Mouse (Mus musculus) kidney, adult 11 months (tissue): ENCODE measurements around the gene Lemd1.
"Not testable (repeated sequence)": the region's sequence is repeated elsewhere in the genome, so short reads cannot be mapped to it uniquely, and the experiment has no call there.

Experiments used
- DNase-seq: peaks from one replicate; pipeline ENCODE4 v3.0.0; 2022

Lemd1 gene

DNA sequence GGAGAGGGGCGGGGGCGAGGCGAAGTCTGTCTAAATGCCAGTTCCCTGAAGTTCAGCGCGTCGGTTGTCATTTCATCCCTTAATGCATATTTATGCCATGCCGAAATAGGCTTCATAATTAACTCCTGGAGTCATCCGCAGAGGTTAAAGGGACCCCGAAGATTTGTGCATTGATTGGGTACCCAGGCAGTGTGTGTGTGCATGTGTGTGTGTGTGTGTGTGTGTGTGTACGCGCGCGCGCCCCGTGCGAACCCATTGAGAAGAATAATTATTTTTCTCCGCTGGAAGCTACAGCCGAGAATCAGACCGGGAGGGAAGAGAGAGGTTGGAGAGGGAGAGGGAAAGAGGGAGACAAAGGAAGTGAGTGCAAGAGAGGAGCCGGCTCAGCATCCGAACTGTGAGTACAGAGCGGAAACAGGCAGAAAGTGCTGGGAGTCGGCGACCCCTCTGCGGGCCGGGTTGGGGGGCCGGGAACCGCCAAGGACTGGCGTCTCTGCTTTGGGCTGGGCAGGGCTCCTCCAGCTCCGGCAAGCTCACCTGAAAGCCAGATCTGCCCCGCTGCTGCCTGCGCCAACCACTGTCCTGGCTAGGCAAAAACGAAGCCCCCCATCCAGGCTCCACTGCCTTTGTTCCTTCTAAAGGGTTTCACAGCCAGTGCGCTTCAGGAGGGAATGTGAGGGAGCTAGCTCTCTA is at the start of gene Lemd1, which contains the start of gene AC124108.1:
Gene Lemd1 (plus strand): TSS at position 339 of the 693 bp plus-strand sequence.
Gene AC124108.1 (plus strand): TSS at position 365 of the 693 bp plus-strand sequence.
- no peak for DNase-seq

DNA sequence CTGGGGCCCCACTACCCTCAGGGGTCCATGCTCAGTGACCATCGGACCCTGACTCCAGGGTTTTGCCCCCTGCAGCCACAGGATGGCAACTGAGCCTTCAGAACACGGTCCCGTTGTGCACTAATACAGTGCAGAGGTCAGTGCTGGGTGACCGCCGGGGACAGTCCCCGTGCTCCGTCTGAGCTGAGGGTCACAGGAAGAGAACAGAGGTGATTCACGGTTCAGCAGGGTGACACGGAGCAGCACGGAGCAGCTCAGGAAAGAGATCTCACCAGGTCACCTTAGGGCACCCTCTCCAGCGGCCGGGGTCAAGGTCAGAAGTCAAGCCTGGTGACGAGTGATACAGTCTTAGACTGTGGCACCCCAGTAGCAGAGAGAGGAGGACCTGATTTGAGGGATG is 49.5 kb upstream of the Lemd1 start:
- no peak for DNase-seq

DNA sequence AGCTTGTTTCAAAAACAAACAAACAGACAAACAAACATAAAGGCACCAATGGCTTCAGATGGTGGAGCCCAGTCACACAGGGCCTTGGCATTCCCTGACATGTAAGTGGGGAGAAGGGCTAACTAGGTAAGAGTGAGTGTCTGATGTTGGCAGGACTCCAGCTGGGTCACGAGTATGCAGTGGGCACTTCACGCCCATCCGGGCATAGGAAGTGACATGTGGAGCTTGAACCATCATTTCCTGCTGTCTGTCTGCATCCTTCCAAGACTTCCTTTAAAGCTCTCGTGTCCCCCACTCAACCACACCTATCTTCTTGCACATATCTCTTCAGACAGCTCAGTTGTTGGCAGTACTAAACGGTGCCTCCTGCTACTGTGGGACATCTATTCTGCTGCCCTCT is 48.2 kb upstream of the Lemd1 start:
- peak; percentile 60 for DNase-seq

DNA sequence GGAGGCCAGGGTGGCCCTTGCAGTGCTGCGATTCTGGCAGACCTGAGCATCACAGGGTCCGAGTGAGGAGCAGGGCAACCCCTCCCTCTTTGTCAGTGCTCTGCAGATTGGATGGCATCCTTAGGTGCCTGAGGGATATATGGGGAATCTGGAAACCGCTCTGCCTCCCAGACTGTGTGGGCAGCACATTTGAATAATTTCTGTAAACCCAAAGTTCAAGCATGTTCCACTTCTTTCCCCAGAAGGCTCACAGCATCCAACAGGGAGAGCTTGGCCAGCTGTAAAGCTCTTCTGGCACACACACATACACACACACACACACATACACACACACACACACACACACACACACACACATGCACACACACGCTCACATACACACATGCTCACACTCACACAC is 47.5 kb upstream of the Lemd1 start:
- DNase-seq: no peak

DNA sequence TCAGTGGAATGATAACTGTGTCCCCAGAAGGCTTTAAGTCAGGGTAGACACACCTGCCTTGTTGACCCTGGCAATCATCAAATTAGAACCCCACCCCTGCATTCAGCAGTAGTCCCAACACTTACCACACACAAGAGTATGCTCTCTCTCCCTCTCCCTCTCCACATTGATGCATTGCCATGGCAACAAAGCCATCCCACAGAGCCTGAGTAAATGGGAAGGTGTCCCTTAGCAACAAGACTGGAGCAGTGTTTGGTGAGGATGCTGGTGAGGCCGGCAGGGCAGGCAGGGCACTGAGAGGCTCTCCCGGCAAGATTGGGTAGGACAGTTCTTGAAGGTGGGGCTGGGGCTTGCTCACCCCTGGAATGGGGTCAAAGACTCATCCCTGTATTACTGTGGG is 47.0 kb upstream of the Lemd1 start:
- DNase-seq: no peak

DNA sequence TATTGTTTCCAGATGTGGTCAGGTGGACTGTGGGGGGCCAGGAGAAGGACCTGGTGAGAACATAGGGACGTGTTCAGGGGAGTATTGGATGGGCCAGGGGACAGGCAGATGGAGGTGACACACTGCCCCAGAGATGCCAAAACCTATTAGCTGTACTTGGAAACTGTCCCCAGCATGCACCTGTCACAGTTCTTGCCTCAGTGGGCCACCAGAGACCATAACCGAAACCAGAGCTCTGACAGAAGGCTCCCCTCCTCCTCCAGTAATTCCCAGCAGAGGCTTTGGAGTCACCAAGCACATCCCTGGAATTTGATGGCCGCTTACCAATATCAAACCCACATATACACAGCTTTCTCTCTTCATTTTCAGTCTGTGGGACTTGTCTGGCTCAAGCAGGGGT is 46.4 kb upstream of the Lemd1 start:
- DNase-seq: no peak

DNA sequence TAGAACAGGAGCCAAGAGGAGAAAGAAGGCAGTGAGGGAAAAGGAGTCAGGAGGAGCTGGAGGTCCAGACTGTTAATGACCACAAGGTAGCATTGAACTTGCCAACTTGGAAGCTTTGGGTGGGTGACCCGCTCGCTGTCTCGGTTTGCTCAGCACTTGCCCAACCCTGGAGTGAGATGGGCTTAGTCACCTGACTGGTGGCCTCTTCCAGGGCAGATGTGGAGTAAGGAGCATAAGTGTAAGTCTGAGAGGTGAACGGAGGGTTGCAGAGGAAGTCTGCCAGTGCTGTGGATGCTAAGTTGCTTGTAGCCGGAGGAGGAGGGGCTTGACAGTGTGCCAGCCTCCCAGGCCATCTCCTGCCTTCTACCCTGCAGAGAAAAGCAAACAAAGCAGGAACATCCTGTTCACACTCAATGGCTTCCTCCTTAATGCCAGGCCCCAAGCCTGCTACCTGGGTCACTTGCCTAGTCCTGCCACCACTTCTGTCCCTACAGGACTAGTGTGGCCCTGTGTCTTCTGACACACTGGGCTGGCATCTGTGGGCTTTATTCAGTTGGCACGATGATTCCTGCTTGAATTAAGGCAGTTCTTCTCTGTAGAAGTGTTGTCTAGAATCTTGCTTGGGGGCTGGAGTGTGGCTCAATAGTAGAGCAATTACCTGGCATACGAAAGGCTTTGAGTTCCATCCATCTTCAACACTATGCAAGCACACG is 45.1 kb upstream of the Lemd1 start:
- DNase-seq: peak; percentile 63

DNA sequence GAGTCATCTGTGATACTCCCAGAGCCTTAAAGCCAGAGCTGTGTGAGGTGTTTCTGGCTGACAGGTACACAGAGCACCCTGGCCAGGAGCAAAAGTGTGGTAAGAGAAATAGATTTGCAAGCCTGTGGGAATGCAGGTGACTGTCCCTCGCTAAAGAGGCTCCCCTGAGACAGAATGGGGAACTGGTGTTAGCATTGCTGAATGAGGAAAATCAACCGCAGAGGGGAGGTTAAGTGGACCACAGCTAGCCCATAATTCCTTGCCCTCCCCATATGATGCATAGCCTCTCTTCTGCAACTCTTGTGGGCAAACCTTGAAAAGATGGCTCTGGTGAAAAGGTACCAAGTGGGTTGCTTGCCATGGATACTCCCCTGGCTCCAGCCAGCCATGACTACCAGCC is 41.8 kb upstream of the Lemd1 start:
- no peak for DNase-seq

DNA sequence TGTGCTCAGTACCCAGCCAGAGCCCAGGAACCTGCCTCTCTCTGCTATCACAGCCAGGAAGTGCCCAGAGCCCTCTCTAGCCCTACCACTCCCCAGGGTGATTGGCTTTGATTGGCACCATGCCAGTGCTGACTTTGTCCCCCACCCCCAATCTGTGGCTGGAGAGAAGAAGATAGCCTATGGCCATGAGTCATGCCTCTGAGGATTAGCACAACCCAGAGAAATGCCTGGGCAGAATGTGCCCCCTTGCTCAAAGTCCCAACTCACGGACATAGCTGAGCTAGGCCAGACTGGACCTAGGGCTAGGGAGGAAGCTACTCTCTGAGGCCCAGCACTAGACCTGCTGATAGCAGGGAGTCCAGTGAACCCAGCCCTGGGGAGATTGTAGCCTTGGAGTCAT is 41.1 kb upstream of the Lemd1 start:
- DNase-seq: peak; percentile 86

DNA sequence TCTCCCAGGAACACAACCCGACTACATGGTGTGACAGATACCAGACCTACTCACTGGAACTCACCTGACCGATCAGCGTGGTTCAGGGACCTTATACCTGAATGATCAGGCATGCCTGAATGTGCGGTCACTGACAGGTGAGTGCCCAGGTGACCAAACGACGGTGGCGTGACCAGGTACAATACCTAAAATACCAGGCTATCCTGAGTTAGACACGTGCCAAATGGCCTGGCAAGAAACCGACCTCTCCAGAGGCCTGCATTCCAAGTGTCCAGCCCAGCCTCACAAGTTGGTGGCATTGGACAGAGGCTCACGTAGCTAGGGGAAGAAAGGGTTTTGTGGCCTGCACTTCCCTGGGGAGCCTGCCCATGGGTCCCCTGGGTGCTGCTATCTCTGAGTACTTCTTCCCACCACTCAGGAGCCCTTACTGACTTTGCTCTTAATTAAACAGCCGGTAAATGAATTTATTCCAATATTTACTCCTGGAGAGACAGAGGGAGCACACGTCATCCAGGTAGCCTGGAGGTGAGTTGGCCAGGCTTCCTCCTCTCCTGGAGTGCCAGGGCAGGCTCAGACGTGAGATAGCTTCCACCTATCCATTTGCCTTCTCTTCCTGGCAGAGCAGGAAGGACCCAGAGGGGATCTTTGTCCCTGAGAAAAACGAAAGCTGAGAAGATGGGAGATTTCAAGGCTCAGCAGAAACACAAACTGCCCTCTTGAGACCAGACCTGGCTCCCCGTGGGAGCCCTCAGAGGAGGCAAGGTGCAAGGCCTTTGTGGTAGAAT is 40.2 kb upstream of the Lemd1 start:
- DNase-seq: peak; percentile 77

DNA sequence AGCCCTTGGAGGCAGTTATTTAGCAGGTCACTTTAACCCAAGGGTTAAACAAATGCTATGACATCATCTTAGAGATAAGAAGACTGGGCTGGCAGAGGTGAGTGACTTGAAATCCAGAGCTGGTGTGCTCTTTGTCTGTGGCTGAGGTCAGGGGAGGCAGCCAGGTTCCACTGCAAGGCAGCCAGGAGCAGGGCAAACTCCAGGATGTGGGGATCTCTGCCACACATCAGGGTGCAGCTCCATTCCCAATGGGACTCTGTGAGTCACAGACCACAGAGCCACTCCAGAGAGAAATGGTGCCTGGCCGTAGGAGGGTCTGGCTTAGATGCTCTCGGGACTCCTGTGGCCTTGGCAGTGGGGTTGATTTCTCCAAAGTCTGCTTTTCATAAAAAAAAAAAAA is 39.3 kb upstream of the Lemd1 start:
- peak; percentile 22 for DNase-seq

DNA sequence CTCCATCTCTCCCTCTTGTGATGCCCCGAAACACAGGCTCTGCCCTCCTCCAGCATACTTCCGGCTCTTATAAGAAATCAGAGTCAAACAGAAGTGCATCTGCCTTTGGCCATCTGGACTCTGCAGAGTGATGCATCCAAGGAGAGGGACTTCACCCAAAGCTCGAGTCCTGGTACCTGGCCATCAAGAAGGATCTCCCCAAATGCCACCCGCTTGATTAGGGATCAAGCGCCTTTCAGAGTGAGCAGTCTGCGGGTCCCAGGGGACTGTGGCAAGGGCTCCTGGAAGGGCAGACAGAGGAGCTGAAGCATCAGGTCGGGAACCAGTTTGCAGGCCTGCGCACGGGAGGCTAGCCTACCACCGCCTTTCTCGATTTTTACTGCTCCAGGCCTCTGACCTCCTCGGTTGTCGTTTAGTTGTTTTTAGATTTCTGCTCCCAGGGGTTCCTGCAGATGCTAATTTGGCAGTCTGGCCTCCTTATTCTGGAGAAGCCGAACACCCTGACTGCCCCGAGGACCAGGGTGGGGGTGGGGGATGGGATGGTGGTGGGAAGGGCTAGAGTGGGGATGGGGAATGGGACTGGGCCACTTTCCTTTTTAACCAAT is 38.0 kb upstream of the Lemd1 start:
- DNase-seq: peak; percentile 2

DNA sequence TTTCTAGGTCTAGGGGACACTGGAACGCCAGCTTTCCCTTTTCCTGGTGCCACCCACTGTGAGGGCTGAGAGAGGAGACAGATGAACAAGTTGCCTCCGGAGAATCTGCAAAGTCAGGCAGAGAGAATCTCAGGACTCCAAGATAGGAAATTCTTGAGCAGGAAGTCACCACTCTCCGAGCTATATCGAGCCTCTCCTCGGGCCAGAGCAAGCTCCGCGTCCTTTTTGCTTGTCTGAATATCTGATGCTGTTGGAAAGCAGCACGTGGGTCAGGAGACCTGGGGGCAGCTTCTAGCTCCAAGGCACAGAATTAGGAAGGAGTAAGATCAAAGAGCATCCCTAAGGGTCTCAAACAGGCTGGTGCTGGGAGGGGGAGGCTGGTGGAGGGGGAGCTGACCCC is 37.5 kb upstream of the Lemd1 start:
- DNase-seq: peak; percentile 3

DNA sequence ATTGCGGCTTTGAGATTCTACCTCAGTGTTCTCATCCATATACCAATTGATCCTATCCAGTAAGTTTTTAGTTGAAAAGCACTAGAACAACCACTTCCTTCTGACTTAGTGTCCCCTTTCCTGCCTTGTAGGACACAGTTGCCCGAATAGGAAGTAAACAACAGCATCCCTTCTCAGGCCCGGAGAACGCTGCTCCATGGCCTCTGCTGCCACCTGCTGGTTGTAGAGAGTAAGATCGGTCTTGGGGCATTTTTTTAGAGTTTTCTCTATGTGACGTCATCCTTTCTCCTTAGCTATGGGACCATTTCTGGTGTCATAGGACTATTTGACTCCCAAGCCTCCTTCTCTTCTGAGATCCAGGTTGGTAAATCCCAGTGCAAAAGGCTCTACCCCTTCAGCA is 35.5 kb upstream of the Lemd1 start:
- peak; percentile 72 for DNase-seq

DNA sequence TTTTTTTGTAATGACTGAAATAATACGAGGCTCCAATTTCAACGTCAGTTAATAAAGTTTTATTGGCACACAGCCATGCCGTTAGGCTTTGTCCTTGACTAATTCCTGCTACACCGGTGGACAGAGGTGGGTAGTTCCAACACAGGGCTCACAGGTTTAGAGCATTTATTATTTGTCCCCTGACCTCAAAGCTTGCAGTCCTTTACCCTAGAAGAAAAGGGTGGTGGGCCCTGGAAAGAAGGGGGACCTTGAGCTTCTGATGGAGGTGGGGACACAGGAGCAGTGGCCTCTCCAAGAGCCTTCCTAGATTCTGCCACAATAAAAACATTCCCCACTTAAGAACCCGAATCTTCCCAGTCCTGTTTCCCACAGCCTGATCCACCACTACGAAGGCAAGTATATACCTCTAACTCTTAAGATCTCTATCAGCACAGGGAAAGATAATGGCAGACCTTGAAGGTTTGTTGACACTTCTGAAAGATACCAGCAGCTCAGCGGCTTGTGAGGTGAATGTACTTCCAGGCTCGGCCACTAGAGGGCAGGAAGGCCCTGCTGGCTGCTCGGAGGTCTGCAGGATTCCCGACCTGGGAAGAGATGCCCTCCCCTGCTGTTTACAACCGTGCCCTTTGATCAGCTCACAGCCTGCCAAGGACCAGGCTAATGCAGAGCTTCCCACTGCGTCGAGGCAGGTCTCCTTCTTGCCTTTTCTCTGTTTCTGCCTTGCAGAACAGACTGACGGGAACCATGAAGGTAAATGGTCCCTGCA is 34.0 kb upstream of the Lemd1 start:
- peak; percentile 88 for DNase-seq

DNA sequence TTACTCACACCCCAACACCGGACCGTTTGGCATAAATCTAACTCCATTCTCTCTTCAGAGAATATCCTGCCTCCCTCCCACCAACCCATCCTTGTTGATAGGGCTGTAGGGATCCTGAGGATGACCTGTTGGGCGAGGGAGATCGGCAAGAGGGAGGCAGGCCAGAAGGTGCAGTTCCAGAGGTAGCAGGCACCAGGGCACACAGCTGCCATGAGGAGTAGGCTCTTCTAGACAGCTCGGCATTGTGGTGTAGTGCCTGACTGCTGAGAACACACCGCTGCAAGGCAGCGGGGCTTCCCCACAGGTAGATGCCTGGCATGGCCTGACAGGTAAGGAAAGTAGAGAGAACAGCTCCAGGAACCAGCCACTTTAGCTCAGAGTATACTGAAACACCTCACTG is 33.4 kb upstream of the Lemd1 start:
- no peak for DNase-seq

DNA sequence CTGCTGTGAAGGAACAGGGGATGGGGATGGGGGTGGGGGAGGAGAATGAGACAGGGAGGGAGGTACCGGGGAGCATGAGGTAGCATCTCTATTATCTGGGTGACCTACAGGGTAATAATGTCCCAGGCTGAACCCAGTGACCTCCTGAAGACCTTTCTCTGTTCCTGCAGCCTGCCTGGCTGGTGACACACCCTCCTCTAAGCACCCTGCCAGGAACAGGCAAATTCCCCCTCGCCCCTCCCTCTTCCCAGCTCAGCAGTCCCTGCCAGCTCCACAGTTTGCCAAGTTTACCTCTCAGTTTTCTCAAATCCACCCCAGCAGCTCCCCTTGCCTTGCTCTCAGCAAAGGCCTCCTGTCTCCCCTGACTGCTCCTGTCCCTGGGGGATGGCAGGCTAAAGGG is 32.5 kb upstream of the Lemd1 start:
- DNase-seq: peak; percentile 23

DNA sequence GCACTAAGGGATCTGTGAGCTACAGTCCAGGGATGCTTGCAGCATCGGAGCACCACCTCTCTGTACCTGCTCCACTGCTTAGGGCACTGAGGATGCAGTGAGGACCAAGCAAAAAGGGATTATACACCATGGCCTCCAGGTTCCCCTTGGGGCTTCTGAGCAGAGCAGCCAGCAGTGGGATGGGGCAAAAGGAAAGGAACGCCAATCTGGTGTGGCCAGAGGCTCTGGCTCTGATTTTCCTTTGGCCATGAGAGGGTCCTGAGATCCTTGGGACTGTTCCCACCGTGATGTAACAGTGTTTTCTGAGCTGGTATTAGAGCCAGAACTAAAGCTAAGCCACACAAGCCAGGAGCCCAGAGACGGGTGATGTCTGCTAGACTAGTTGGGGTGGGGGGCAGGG is 31.6 kb upstream of the Lemd1 start:
- peak; percentile 1 for DNase-seq

DNA sequence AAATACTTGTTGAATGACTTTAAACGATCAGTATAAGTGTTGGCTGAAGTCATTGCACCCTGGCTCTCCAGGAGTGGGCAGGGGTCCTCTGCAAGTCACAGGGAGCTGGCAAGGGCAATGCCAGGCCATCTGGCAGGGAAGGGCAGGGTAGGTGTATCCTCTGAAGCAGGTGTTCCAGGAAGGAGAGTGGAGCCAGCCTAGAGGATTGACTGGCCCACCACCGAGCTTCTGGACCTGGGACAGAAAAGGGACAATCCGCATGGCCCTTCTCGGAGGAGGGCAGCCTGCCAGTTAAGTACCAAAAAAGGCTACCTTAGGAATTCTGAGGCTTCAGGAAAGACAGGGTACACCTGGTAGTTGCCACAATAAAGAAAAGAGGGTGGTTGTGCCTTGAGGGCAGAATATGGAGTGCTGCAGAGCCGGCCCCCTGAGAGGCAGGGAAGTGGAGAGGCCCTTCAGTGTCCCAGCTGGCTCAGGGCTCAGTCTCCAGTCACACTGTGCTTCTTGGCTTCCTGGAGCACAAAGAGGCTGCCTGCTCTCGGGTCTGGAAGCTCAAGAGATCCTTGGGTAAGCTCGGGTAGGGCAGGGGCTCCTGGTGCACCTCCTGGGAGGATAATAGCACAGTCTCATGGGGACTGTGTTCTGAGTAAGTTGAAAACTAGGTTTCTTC is 29.9 kb upstream of the Lemd1 start:
- DNase-seq: no peak

DNA sequence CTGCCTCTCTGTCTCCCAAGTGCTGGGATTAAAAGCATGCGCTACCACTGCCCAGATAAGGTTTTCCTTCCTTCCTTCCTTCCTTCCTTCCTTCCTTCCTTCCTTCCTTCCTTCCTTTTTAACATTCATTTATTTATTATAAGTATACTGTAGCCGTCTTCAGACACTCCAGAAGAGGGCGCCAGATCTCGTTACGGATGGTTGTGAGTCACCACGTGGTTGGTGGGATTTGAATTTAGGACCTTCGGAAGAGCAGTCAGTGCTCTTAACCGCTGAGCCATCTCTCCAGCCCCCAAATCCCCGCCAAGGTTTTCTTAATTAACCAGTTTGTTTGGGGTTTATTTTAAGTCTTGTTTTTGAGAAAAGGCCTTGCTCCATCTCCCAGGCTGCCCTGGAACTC is 28.6 kb upstream of the Lemd1 start:
- not testable (repeated sequence) for DNase-seq

DNA sequence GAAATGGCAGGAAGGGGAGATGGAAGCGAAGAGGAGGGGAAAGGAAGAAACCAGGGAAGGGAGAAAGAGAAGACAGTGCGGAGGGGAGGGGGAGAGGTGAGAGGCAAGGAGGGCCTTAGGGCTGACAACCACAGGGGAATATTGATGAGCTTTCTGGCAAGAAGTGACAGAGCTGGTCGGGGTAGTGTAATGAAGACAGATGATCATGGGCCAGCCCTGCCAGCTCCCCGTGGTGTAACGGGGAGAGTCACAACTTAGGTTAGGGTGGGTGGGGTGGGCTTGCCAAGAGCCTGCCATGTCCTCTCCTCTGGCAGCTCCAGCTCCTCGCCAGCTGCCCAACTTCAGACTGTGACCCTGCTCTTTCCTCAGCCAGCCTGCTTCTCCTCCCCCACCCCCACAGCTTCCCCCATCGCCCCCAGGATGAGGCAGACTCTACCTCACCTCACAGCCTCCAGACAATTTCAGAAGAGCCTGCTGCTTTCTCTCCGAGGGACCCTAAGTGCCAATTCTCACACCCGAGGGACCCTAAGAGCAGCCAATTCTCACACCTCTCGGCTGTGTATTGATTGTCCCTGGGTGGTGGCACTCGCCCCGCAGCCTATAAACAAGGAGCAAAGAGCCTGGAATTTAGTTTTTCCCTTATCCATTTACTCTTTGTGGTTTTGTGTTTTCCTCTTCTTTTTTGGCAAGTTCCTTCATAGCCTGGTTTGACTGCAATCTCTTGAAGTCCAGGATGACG is 26.3 kb upstream of the Lemd1 start:
- DNase-seq: no peak
